Mouse (Mus musculus) lung, postnatal 10 days (tissue): Measurements from ENCODE around the gene Wdr75.

Source experiments
- DNase-seq: peaks from one replicate; pipeline ENCODE4 v3.0.0; 2021

Gene Wdr75

GRCm38 (mm10) chr1:45794969-45795908 is at the start of gene Wdr75:
TSS of gene Wdr75 (plus strand) at chr1:45795166.
- peak; percentile 96 for DNase-seq

GRCm38 (mm10) chr1:45755902-45756301 is 39.1 kb upstream of the Wdr75 start:
- DNase-seq: no peak

GRCm38 (mm10) chr1:45756707-45757106 is 38.3 kb upstream of the Wdr75 start:
- peak; percentile 31 for DNase-seq

- DNase-seq: no peak
Observed at GRCm38 (mm10) chr1:45758011-45758410, 37.0 kb upstream of the Wdr75 start.

GRCm38 (mm10) chr1:45760667-45761467 is 34.1 kb upstream of the Wdr75 start:
- no peak for DNase-seq

GRCm38 (mm10) chr1:45761468-45761795 is 33.5 kb upstream of the Wdr75 start:
- no peak for DNase-seq

GRCm38 (mm10) chr1:45765678-45766077 is 29.3 kb upstream of the Wdr75 start:
- DNase-seq: peak; percentile 87

GRCm38 (mm10) chr1:45766123-45766522 is 28.8 kb upstream of the Wdr75 start:
- DNase-seq: peak; percentile 87

- DNase-seq: peak; percentile 66
Observed at GRCm38 (mm10) chr1:45767533-45767932, 27.4 kb upstream of the Wdr75 start.

GRCm38 (mm10) chr1:45769321-45769720 is 25.6 kb upstream of the Wdr75 start:
- no peak for DNase-seq

- DNase-seq: no peak
Observed at GRCm38 (mm10) chr1:45770051-45770450, 24.9 kb upstream of the Wdr75 start.

GRCm38 (mm10) chr1:45780606-45781288 is 14.2 kb upstream of the Wdr75 start:
- no peak for DNase-seq

- DNase-seq: peak; percentile 43
Observed at GRCm38 (mm10) chr1:45816889-45817288, 21.9 kb downstream of the Wdr75 start.

GRCm38 (mm10) chr1:45818564-45818963 is 23.6 kb downstream of the Wdr75 start:
- DNase-seq: no peak

- DNase-seq: no peak
Observed at GRCm38 (mm10) chr1:45824441-45824840, 29.5 kb downstream of the Wdr75 start.

GRCm38 (mm10) chr1:45825140-45825539 is 30.2 kb downstream of the Wdr75 start:
- DNase-seq: peak; percentile 78

- DNase-seq: no peak
Observed at GRCm38 (mm10) chr1:45825630-45826029, 30.7 kb downstream of the Wdr75 start.

GRCm38 (mm10) chr1:45826148-45826547 is 31.2 kb downstream of the Wdr75 start:
- DNase-seq: no peak

GRCm38 (mm10) chr1:45826796-45827195 is 31.8 kb downstream of the Wdr75 start:
- DNase-seq: no peak

GRCm38 (mm10) chr1:45830453-45831206 is 35.7 kb downstream of the Wdr75 start:
- no peak for DNase-seq

GRCm38 (mm10) chr1:45835362-45836063 is 40.5 kb downstream of the Wdr75 start:
- no peak for DNase-seq

GRCm38 (mm10) chr1:45837736-45838135 is 42.8 kb downstream of the Wdr75 start:
- DNase-seq: peak; percentile 87
